Mouse (Mus musculus) embryonic fibroblast, embryonic 13.5 days (primary cell): ENCODE measurements around the gene Camta1. TPM values are rescaled to one million over a fixed set of nuclear protein-coding genes. Genes with fewer than 3 reads are reported as not detected.
A peak's percentile ranks its signal among the peaks of the same experiment; 100 is the strongest.

Experiments used
- H3K27ac ChIP-seq: 2 replicates; pipeline ENCODE4 v1.5.1; 2012; ENCODE audit warnings: low read length, control low read depth, inconsistent platforms; ENCODE audit not compliant: insufficient read depth
- H3K4me1 ChIP-seq: 2 replicates; pipeline ENCODE4 v1.6.1; 2011; ENCODE audit warnings: low read length; ENCODE audit not compliant: control insufficient read depth, insufficient read depth
- H3K4me3 ChIP-seq: 2 replicates; pipeline ENCODE4 v1.5.1; 2011; ENCODE audit warnings: mild to moderate bottlenecking, control low read depth, low read length; ENCODE audit not compliant: insufficient read depth
- CTCF ChIP-seq: IDR thresholded peaks from 2 replicates; pipeline ENCODE4 v1.5.1; 2011; ENCODE audit warnings: mild to moderate bottlenecking, control low read depth, low read length, moderate library complexity, borderline replicate concordance; ENCODE audit not compliant: insufficient read depth
- POLR2A ChIP-seq: IDR thresholded peaks from 2 replicates; pipeline ENCODE4 v1.6.1; 2011; ENCODE audit warnings: low read depth, mild to moderate bottlenecking, control low read depth, low read length, moderate library complexity
- polyA plus RNA-seq: library from polyadenylated mRNA; stranded (reverse); fragments of >200 nt; gene quantifications from 2 replicates; pipeline ENCODE4 v1.2.4, GENCODE M21; 2011; ENCODE audit warnings: low read depth; ENCODE audit not compliant: missing spikeins, insufficient read length

The Camta1 gene
- polyA plus RNA-seq, 1 experiment, result 53.4 TPM

DNA sequence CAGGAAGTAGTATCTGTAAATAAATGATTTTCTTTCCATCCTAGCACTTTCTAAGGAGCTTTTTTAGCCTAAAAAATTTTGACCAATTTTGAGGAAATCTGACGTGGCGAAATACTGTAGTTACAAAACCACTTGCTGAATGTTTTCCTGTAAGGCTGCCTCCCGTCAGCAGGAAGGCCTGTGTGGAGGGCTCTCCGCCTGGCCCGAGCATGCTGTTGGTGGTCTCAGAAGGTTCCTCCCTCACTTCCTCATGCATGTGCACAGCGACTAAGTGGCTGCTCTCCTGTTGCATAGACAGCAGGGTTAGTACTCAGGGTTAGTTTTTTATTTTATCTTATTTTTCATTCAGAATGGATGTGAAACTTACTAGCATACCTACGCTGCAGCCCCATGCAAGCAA, 790.7 kb downstream of the Camta1 start:
- no peak overlapping the region for H3K4me3 ChIP-seq
- H3K4me1 ChIP-seq, result no peaks in the 10 kb centered on the region
- TF ChIP-seq CTCF (no peak), POLR2A (no peak)
- H3K27ac ChIP-seq, result no peak overlapping the region

DNA sequence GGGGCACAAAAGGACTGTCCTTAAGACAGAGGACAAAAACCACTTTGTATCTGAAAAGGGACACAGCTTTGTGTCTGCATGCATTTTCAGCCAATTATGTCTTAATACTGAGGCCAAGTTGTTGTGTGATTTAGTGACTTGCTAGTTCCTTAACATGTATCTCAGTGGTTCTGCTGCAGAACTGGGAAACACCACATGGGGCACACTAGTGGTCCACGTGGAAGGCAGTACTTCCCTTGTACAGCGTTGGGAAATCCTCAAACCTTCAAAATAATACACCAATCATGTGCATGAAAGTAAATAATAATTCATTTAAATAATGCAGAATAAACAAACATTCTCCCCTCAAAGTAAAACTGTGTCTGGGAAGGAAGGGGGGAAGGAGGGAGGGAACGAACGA, 792.9 kb downstream of the Camta1 start:
- Histone ChIP-seq H3K4me1 (no peaks in the 10 kb centered on the region), H3K27ac (no peak overlapping the region), H3K4me3 (no peak overlapping the region)
- TF ChIP-seq CTCF, result no peak
- TF ChIP-seq POLR2A, result no peak

DNA sequence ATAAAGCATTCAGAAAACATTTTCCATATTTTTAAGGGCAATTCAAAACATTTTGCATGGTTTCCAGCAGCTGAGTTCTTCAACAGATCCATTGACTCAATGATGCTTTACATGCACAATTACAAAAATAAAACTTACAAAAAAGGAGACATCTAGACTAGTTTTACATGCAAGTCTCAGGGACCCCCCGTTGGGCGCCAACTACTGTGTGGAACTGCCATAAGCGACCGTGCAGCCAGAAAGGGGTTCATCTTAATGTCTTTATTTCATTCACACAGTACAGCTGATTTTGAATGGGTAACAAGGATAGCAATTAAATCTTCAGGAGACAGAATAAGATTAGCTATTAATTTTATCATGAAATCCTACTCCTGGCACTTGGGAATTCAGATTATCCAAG, 802.1 kb downstream of the Camta1 start:
- TF ChIP-seq CTCF (no peak), POLR2A (no peak)
- no peak overlapping the region for H3K4me3 ChIP-seq
- no peak overlapping the region for H3K27ac ChIP-seq
- H3K4me1 ChIP-seq, result no peaks in the 10 kb centered on the region

DNA sequence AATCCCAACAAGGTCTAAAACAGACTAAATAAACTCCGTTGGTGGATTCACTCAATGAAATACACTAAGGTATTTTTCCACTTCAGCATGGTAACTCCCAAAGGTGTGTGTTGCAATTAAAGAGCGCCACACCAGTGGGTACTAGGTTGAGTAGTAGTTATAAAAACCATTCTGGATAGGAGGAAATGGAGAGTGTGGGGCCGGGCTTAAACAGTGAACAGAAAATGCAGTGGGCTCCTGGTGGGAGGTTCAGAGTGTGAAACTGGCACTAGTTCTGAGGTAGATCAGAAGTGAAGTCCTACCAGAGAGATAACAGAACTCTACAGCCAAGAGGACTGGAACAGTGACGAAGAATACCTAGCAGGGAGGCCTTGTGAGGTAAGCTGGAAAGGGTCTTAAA, 803.0 kb downstream of the Camta1 start:
- Histone ChIP-seq H3K27ac (no peak overlapping the region; the same call in 1 of the 2 replicates), H3K4me1 (no peaks in the 10 kb centered on the region), H3K4me3 (peak overlapping the region; percentile 52)
- TF ChIP-seq CTCF (no peak), POLR2A (no peak)

GRCm38 (mm10) chr4:151057347-151058321, 804.0 kb downstream of the Camta1 start, which contains the start of gene Vamp3:
TSS of gene Vamp3 (minus strand) at chr4:151057963.
- Histone ChIP-seq H3K27ac (peak within 1 kb of the TSS; percentile 77), H3K4me3 (peak within 1 kb of the TSS; percentile 90), H3K4me1 (no peaks in the 10 kb centered on the region)
- peak; percentile 97 for TF ChIP-seq POLR2A
- no peak for TF ChIP-seq CTCF

DNA sequence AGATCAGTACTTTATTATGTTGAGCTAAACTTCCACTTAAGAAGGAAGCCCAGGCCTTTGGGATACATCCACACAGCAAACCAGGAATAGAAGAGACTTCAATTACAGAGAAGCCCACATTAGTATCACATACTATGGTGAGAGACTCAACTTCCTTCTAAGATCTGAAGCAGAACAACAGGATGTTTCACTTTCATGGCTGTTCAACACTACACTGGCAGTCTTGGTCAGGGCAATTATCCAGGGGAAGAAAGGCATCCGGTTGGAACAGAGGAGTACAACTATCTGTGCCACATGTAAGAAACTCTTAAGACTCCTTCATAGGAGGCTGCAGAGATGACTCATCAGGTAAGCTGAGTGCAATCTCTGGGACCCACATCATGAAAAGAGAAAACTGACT, 810.5 kb downstream of the Camta1 start:
- TF ChIP-seq POLR2A (no peak), CTCF (no peak)
- H3K4me1 ChIP-seq, result peaks cover 3% of the 10 kb centered on the region; the same call in 1 of the 2 replicates
- H3K4me3 ChIP-seq, result no peak overlapping the region
- no peak overlapping the region for H3K27ac ChIP-seq

- H3K4me3 ChIP-seq, result no peak overlapping the region
- no peak overlapping the region for H3K27ac ChIP-seq
- H3K4me1 ChIP-seq, result peaks cover 5% of the 10 kb centered on the region
- TF ChIP-seq POLR2A (no peak), CTCF (no peak)
Observed at GRCm38 (mm10) chr4:151046524-151046923, 815.2 kb downstream of the Camta1 start.

DNA sequence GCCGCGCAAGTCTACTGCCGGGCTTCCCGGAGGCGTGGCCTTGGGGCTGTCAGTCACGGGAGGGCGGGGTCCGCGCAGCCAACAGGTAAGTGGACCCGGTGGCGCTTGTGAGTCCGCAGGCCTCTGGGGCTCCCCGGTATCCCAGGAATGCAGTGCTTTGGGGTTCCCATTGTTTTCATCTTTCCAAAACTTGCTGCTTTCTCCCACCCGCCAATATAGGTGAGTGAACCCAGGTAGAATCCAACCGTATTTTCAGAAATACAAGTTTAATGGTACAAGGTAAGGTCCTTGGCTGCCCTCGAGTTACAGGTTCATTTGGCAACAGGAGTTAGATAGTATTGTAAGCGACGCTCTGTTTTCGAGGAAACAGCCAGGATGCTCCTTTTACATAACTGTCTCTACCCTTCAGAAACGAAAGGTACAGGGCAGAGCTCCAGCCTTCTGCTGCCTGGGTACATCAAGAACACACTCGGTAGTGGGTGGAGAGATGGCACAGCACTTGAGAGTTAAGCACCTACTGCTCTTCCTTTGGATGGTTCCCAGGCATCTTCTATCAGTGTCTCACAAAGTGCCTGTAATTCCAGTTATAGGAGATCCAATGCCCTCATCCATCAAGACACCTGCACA, 816.6 kb downstream of the Camta1 start:
- Histone ChIP-seq H3K4me3 (peak overlapping the region; percentile 58), H3K4me1 (peaks cover 4% of the 10 kb centered on the region; the same call in 1 of the 2 replicates), H3K27ac (no peak overlapping the region)
- TF ChIP-seq CTCF (no peak), POLR2A (0 out of 2 replicates have a peak, but pooled peaks have one; percentile 24)

DNA sequence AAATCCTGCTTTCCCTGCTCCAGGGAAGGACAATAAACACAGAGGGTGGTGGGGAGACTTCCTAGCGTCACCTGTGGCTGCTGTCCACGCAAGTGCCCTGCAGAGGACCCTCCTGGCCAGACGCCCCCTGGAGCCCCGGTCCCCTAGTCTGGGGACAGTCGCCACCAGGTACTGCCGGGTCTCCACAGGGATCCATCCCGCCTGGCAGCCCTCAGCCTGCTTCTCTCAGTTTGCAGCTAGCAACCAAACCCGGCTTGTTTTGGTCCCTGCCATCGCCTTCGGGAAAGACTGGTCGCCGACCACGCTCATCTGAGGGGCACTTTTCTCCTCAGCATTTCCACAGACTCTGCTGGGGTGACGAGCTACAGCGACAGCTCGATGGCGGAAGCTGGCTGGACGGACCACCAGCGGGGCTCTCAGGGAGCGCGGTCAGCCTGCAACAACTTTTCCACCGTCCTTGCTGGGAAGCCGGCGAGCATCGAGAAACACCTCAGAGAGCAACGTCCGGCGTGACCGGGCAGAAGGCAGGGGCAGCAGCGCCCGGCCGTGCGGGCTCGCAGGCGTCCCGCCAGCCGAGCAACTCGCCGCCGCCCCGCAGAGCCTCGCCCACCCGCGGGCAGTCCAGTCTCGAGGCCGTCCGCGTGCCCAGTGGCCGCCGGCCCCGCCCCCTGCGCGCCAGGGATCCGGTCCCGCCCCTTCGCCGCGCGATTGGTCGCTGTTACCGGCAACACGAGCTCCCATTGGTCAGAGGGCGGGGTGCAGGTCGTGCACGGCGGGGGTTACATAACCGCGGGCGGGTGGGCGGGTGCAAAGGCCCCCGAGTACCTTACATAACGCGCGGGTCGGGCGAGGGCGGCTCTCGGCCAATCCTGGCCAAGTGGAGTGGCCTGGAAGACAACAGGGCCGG, 817.4 kb downstream of the Camta1 start, which contains the start of gene Per3:
Gene Per3 (minus strand): TSS at position 629 of the 907 bp plus-strand sequence.
- no peak within 1 kb of the TSS for H3K27ac ChIP-seq
- peaks cover 4% of the 10 kb centered on the region; the same call in 1 of the 2 replicates for H3K4me1 ChIP-seq
- TF ChIP-seq CTCF, result no peak
- TF ChIP-seq POLR2A, result peak; percentile 86
- H3K4me3 ChIP-seq, result peak within 1 kb of the TSS; percentile 65
